Mouse (Mus musculus) 3134 (cell line): ENCODE measurements around the gene Egflam.

Experiments
- DNase-seq: peaks from one replicate; pipeline ENCODE4 v3.0.0-alpha.2; 2011; ENCODE audit warnings: low spot score; ENCODE audit not compliant: insufficient read length; ENCODE audit errors: extremely low read depth

Gene Egflam

GRCm38 (mm10) chr15:7189678-7190454 lies 208.3 kb downstream of the Egflam start:
- DNase-seq: no peak

GRCm38 (mm10) chr15:7187682-7188081 lies 210.5 kb downstream of the Egflam start:
- no peak for DNase-seq

DNA sequence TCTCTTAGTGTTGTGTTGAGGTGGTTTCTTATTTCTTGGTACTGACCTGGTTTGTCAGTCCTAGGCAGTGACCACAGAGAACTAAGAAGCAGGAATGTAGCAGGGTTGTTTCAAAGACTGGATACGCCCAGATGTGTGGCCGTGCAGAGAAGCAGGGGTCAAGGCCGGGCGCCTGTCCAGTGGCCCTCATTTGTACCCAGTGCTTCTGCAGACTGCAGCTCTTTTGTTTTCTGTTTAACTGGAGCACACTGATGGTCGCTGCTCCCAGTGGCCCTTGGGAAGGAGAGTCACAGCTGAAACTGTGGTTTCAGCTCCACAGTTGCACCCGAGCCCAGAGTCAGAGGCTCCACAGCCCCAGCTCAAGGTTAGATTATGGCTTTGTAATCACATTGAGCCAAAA lies 217.6 kb downstream of the Egflam start:
- DNase-seq: no peak

GRCm38 (mm10) chr15:7173776-7174175 lies 224.4 kb downstream of the Egflam start:
- DNase-seq: no peak

- no peak for DNase-seq
These were observed 224.8 kb downstream of the Egflam start for GRCm38 (mm10) chr15:7173346-7173745.

- no peak for DNase-seq
These were observed 225.3 kb downstream of the Egflam start for GRCm38 (mm10) chr15:7172875-7173274.

DNA sequence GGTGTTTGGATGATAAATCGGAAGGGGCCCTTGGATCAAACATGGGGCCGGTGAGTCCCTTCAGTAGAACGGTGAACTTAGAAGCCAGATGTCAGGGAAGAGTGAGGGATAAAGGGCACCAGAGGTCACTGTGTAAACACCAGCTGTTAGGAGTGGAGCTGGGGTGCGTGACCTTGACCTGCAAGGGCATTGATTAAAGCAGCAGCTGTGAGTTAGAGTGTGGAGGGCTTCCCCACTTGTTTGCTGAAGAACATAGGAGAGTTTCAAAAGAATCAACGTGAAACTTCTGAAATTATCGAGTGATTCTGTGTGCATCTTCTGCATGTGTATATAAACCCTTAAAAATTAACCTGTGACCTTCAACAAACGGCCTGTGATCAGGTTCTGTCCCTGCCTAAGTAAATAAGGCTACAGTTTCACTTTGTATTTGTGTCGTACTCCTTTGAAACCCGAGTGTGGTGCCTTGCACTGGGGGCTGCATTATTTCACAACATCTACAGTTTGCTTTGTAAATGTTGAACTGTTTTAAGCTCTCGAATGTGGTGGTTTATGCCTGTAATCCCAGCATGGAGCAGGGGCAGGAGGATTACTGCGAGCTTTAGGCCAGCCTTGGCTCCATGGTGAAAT lies 230.2 kb downstream of the Egflam start:
- no peak for DNase-seq

- no peak for DNase-seq
These were observed 230.8 kb downstream of the Egflam start for GRCm38 (mm10) chr15:7167238-7167905.

GRCm38 (mm10) chr15:7166735-7167134 lies 231.5 kb downstream of the Egflam start:
- DNase-seq: no peak

DNA sequence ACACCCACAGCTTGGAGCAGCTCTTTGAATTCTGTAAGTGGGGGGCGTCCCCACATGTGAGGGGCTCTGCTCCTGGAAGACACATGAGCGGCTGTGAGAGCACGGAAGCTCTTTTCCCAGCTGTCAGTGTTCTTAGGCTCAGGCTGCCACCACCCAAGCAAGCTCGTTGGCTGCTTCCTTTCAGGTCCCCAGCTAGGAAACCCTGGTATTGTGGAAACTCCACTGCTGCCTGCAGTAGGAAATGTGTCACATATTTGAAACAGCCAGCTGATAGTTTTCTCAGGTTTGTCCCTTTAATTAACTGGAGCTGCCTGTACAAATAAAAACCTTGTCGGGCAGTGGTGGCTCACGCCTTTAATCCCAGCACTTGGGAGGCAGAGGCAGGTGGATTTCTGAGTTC lies 234.3 kb downstream of the Egflam start:
- DNase-seq: no peak

GRCm38 (mm10) chr15:7160321-7160720 lies 237.9 kb downstream of the Egflam start:
- no peak for DNase-seq

GRCm38 (mm10) chr15:7159869-7160268 lies 238.3 kb downstream of the Egflam start:
- no peak for DNase-seq

- DNase-seq: no peak
These were observed 240.5 kb downstream of the Egflam start for GRCm38 (mm10) chr15:7157658-7158057.
